Mouse (Mus musculus) liver, embryonic 14.5 days (tissue): ENCODE results near the gene Snrnp35.

Experiments
- CTCF ChIP-seq: IDR thresholded peaks from 2 replicates; pipeline ENCODE4 v1.5.1; 2016; ENCODE audit warnings: antibody characterized with exemption, low read depth, control low read depth
- EP300 ChIP-seq: IDR thresholded peaks from 2 replicates; pipeline ENCODE4 v1.6.1; 2016; ENCODE audit warnings: antibody characterized with exemption, low read depth

- TF ChIP-seq EP300 (no peak), CTCF (no peak)
Measured at GRCm38 (mm10) chr5:124509742-124510237, 26.9 kb downstream of the Snrnp35 start.
